10 mouse cellular contexts compared by ENCODE assay signal in the genomic region with DNA sequence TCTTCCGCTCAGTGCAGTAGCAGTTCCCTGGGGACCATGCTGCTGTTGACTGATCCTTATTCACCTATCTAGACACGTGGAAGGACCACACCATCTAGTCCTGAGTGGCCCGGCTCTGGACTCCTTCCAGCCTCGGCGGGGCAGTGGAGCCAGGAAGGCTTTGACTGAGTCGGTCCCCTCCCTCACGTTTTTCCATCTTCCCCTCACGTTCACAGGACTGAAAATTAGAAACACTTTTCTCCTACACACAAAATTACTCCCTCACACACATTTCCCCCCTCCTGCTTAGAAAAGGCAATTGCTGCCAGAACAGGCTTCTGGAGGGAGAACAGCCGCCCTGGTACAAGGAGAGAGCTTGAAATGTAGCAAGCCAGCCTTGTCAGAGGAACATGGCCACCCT. TPM values are rescaled to one million over a fixed set of nuclear protein-coding genes. Genes with fewer than 3 reads are reported as not detected.
A peak's percentile ranks its signal among the peaks of the same experiment; 100 is the strongest.
DNase-seq lines count a peak whose midpoint lies in the region; ATAC-seq and TF ChIP-seq lines count a peak whose summit lies in the region.
"Had no signal": no experiment of that assay in that cellular context is flagged by ENCODE, and none has a peak within 500 bp of the region (broad histone marks: within the 10 kb centered on the region; RNA-seq: fewer than 3 reads in every experiment).

No protein-coding gene starts in this region.

- intact Hi-C loops in heart, postnatal 10 days (cut with DNase I), result no loop called here

- 49% methylated on average over 9 of the region's 9 CpGs for WGBS in lung, embryonic 16.5 days
- WGBS in olfactory bulb, adult 2 months, result 29% methylated on average over 9 of the region's 9 CpGs

- DNase-seq in cerebellum, adult 9-11 months, result peak; percentile 50
- no peak for DNase-seq in cerebellum, adult 9-10 months
- DNase-seq in lung, postnatal 10 days, result no peak
- peak; percentile 65 to 67 for DNase-seq in heart, postnatal 10 days
- DNase-seq in ovary, adult 18-20 months (ENCODE audit: low spot score), result no peak
- DNase-seq in frontal cortex, postnatal 36 days (ENCODE audit: low spot score in 2 of 2), result no peak
- DNase-seq: cerebellum, adult 8-10 months; gastrocnemius, postnatal 14 days had no signal

- TF ChIP-seq POLR2A in olfactory bulb, adult 2 months (IDR thresholded peaks at IDR 0.05; ENCODE audit: insufficient read depth, low read depth, low read length), result no peak

- H3K4me2 ChIP-seq in lung, embryonic 16.5 days (ENCODE audit: low read depth, low read length), result no peak overlapping the region

- TF ChIP-seq CTCF in olfactory bulb, adult 2 months (IDR thresholded peaks at IDR 0.05; ENCODE audit: insufficient read depth, low read depth, low read length), result no peak

- H3K27ac ChIP-seq in lung, embryonic 16.5 days (ENCODE audit: low read length), result peak overlapping the region; percentile 62
- H3K27ac ChIP-seq in olfactory bulb, adult 2 months (ENCODE audit: insufficient read depth, low read depth, low read length), result peak overlapping the region; percentile 54

- no peak overlapping the region for H3K9ac ChIP-seq in lung, embryonic 16.5 days (ENCODE audit: low read length)

- no peaks in the 10 kb centered on the region for H3K27me3 ChIP-seq in lung, embryonic 16.5 days (ENCODE audit: control insufficient read depth, insufficient read depth, low read depth, low read length)

- no peak overlapping the region for H3K4me3 ChIP-seq in lung, embryonic 16.5 days (ENCODE audit: low read length)
- no peak overlapping the region for H3K4me3 ChIP-seq in olfactory bulb, adult 2 months (ENCODE audit: insufficient read depth, low read depth, low read length)

- ATAC-seq in lung, embryonic 16.5 days (ENCODE audit: low read depth), result 0 out of 2 replicates have a peak, but pooled peaks have one; percentile 26

- peaks cover 69% of the 10 kb centered on the region for H3K4me1 ChIP-seq in lung, embryonic 16.5 days (replicated peaks; ENCODE audit: control insufficient read depth, insufficient read depth, low read length)
- H3K4me1 ChIP-seq in olfactory bulb, adult 2 months (ENCODE audit: control insufficient read depth, insufficient read depth, low read length), result peaks cover 47% of the 10 kb centered on the region

- H3K36me3 ChIP-seq in lung, embryonic 16.5 days (ENCODE audit: control insufficient read depth, insufficient read depth, low read length), result no peaks in the 10 kb centered on the region; the same call in 1 of the 2 replicates

- H3K9me3 ChIP-seq in lung, embryonic 16.5 days (ENCODE audit: control insufficient read depth, low read length), result no peaks in the 10 kb centered on the region

RNA-seq across cellular contexts. Expression of gene Mbnl2, which starts 13.6 kb away (rescaled TPM):
- polyA plus RNA-seq in lung, embryonic 16.5 days (2015; fragmentation: Nextera tagmentation; extraction: Ambion mirVana), result 162 and 164 TPM in 2 replicates
- 100 to 1,000 TPM; 223 to 270 TPM for total RNA-seq in heart, postnatal 10 days (2021)
- 141 and 206 TPM in 2 replicates for polyA plus RNA-seq in olfactory bulb, adult 2 months (2012; ENCODE audit: insufficient read depth, insufficient read length, low replicate concordance, missing spikeins)

Comparison
In these comparisons a context has a peak if more than half of its experiments do, and no peak if none do; other contexts are left out.
1. DNase-seq: peak in cerebellum, adult 9-11 months (single experiment) and heart, postnatal 10 days (2 of 2); none in cerebellum, adult 9-10 months (single experiment), lung, postnatal 10 days (single experiment), ovary, adult 18-20 months (single experiment) and frontal cortex, postnatal 36 days (0 of 2).